Mouse (Mus musculus): ENCODE measurements around the gene Fam207a. TPM values are rescaled to one million over a fixed set of nuclear protein-coding genes. Genes with fewer than 3 reads are reported as not detected.

Fam207a gene
- polyA plus RNA-seq, 1 experiment from 2014 or later: 23.0 TPM

DNA sequence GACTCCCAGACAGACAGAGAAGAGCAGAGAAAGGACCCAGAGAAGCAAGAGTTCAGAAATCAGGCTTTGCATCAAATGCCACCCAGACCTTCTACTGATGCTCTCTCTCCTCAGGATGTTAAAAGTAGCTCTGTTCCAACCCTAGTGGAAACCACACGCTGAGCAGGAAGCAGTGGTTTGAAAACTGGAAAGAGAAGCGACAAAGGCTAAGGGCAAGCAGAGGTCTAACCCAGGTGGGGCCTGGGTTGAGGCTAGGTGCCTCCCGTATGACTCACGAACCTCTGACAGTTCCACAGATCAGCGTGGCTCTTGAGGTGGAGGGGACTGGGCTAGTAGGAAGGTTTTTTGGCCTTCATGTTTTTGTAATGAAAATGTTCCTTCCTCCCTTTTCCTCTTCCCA is 4.9 kb upstream of the Fam207a start:
- Histone ChIP-seq H3K9ac (ENCODE audit: low read length) (no peak overlapping the region), H3K4me1 (ENCODE audit: control insufficient read depth in 2 of 2, insufficient read depth in 2 of 2, low read length in 2 of 2) (peaks cover 11 to 12% of the 10 kb centered on the region in 2 experiments), H3K36me3 (ENCODE audit: control insufficient read depth, insufficient read depth, low read length) (no peaks in the 10 kb centered on the region), H3K27ac (replicated peaks in 1 of 2; ENCODE audit: control insufficient read depth in 1 of 2, insufficient read depth in 1 of 2, low read depth in 2 of 2, low read length in 2 of 2) (no peak overlapping the region), H3K9me3 (ENCODE audit: control insufficient read depth, low read length) (no peaks in the 10 kb centered on the region), H3K4me2 (ENCODE audit: low read length) (no peak overlapping the region), H3K27me3 (ENCODE audit: control insufficient read depth, insufficient read depth, low read length) (no peaks in the 10 kb centered on the region), H3K4me3 (ENCODE audit: control insufficient read depth in 1 of 2, insufficient read depth in 1 of 2, low read depth in 1 of 2, low read length in 2 of 2) (no peak overlapping the region)
- no peak for ATAC-seq (ENCODE audit: insufficient number of reproducible peaks, insufficient read depth, low FRiP score, low read depth)
- 82% methylated on average over 5 of the region's 5 CpGs for WGBS

DNA sequence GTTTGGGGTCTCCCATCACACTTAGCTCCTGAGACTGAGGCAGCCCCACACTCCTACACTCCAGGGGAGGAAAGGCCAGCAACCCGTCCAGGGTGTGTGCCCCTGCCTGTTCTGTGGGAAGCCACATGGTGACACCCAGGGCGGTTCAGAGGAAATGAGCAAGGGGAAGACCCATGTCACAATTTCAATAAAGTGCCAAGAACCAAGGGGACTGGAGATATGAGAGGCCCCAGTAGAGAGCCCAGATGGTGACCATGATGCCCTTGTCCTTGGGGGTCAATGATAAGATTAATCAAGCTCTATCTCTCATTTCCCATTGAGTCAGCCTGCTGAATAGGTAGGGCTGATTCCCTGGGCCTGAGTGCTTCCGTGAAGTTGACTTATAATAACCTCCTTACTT is 3.6 kb upstream of the Fam207a start:
- 63% methylated on average over 3 of the region's 3 CpGs for WGBS
- H3K27me3 ChIP-seq (ENCODE audit: control insufficient read depth, insufficient read depth, low read length): no peaks in the 10 kb centered on the region

GRCm38 (mm10) chr10:77517801-77518200 is 2.2 kb upstream of the Fam207a start:
- no peaks in the 10 kb centered on the region for H3K9me3 ChIP-seq (ENCODE audit: control insufficient read depth, low read length)
- H3K27me3 ChIP-seq (ENCODE audit: control insufficient read depth, insufficient read depth, low read length): no peaks in the 10 kb centered on the region
- no peak overlapping the region for H3K4me2 ChIP-seq (ENCODE audit: low read length)
- 83% methylated on average over 5 of the region's 5 CpGs for WGBS
- no peak overlapping the region for H3K27ac ChIP-seq (replicated peaks in 1 of 2; ENCODE audit: control insufficient read depth in 1 of 2, insufficient read depth in 1 of 2, low read depth in 2 of 2, low read length in 2 of 2)
- H3K9ac ChIP-seq (ENCODE audit: low read length): no peak overlapping the region
- no peak for ATAC-seq (ENCODE audit: insufficient number of reproducible peaks, insufficient read depth, low FRiP score, low read depth)
- peaks cover 14% of the 10 kb centered on the region for H3K36me3 ChIP-seq (ENCODE audit: control insufficient read depth, insufficient read depth, low read length)
- peaks cover 17 to 20% of the 10 kb centered on the region in 2 experiments for H3K4me1 ChIP-seq (ENCODE audit: control insufficient read depth in 2 of 2, insufficient read depth in 2 of 2, low read length in 2 of 2)
- no peak overlapping the region for H3K4me3 ChIP-seq (ENCODE audit: control insufficient read depth in 1 of 2, insufficient read depth in 1 of 2, low read depth in 1 of 2, low read length in 2 of 2)

More for the DNA sequence above, 3.6 kb upstream of the Fam207a start:
- H3K9ac ChIP-seq (ENCODE audit: low read length): no peak overlapping the region
- H3K4me1 ChIP-seq (ENCODE audit: control insufficient read depth in 2 of 2, insufficient read depth in 2 of 2, low read length in 2 of 2): peaks cover 17 to 23% of the 10 kb centered on the region in 2 experiments
- H3K4me3 ChIP-seq (ENCODE audit: control insufficient read depth in 1 of 2, insufficient read depth in 1 of 2, low read depth in 1 of 2, low read length in 2 of 2): no peak overlapping the region
- H3K27ac ChIP-seq (replicated peaks in 1 of 2; ENCODE audit: control insufficient read depth in 1 of 2, insufficient read depth in 1 of 2, low read depth in 2 of 2, low read length in 2 of 2): no peak overlapping the region
- H3K9me3 ChIP-seq (ENCODE audit: control insufficient read depth, low read length): no peaks in the 10 kb centered on the region
- H3K36me3 ChIP-seq (ENCODE audit: control insufficient read depth, insufficient read depth, low read length): peaks cover 3% of the 10 kb centered on the region
- no peak for ATAC-seq (ENCODE audit: insufficient number of reproducible peaks, insufficient read depth, low FRiP score, low read depth)
- no peak overlapping the region for H3K4me2 ChIP-seq (ENCODE audit: low read length)

GRCm38 (mm10) chr10:77517066-77517620 is 1.6 kb upstream of the Fam207a start:
- 18% methylated on average over 20 of the region's 20 CpGs for WGBS
- no peak for ATAC-seq (ENCODE audit: insufficient number of reproducible peaks, insufficient read depth, low FRiP score, low read depth)
- Histone ChIP-seq H3K9ac (ENCODE audit: low read length) (no peak overlapping the region), H3K4me3 (ENCODE audit: control insufficient read depth in 1 of 2, insufficient read depth in 1 of 2, low read depth in 1 of 2, low read length in 2 of 2) (no peak overlapping the region), H3K4me2 (ENCODE audit: low read length) (peak overlapping the region; percentile 91), H3K36me3 (ENCODE audit: control insufficient read depth, insufficient read depth, low read length) (peaks cover 20% of the 10 kb centered on the region), H3K9me3 (ENCODE audit: control insufficient read depth, low read length) (no peaks in the 10 kb centered on the region), H3K4me1 (ENCODE audit: control insufficient read depth in 2 of 2, insufficient read depth in 2 of 2, low read length in 2 of 2) (peaks cover 12 to 20% of the 10 kb centered on the region in 2 experiments), H3K27me3 (ENCODE audit: control insufficient read depth, insufficient read depth, low read length) (no peaks in the 10 kb centered on the region), H3K27ac (replicated peaks in 1 of 2; ENCODE audit: control insufficient read depth in 1 of 2, insufficient read depth in 1 of 2, low read depth in 2 of 2, low read length in 2 of 2) (no peak overlapping the region)

GRCm38 (mm10) chr10:77516379-77516951 is 880 bp upstream of the Fam207a start:
- Histone ChIP-seq H3K27me3 (ENCODE audit: control insufficient read depth, insufficient read depth, low read length) (no peaks in the 10 kb centered on the region), H3K4me1 (ENCODE audit: control insufficient read depth in 2 of 2, insufficient read depth in 2 of 2, low read length in 2 of 2) (peaks cover 11 to 20% of the 10 kb centered on the region in 2 experiments), H3K4me3 (ENCODE audit: control insufficient read depth in 1 of 2, insufficient read depth in 1 of 2, low read depth in 1 of 2, low read length in 2 of 2) (peak overlapping the region; percentile 74 to 94), H3K27ac (replicated peaks in 1 of 2; ENCODE audit: control insufficient read depth in 1 of 2, insufficient read depth in 1 of 2, low read depth in 2 of 2, low read length in 2 of 2) (peak overlapping the region in 1 of 2 experiments; percentile 82; a peak in 3 of 4 replicates), H3K36me3 (ENCODE audit: control insufficient read depth, insufficient read depth, low read length) (peaks cover 27% of the 10 kb centered on the region), H3K9me3 (ENCODE audit: control insufficient read depth, low read length) (no peaks in the 10 kb centered on the region), H3K9ac (ENCODE audit: low read length) (peak overlapping the region; percentile 94), H3K4me2 (ENCODE audit: low read length) (peak overlapping the region; percentile 91)
- 44% methylated on average over 14 of the region's 14 CpGs for WGBS
- ATAC-seq (ENCODE audit: insufficient number of reproducible peaks, insufficient read depth, low FRiP score, low read depth): no peak

DNA sequence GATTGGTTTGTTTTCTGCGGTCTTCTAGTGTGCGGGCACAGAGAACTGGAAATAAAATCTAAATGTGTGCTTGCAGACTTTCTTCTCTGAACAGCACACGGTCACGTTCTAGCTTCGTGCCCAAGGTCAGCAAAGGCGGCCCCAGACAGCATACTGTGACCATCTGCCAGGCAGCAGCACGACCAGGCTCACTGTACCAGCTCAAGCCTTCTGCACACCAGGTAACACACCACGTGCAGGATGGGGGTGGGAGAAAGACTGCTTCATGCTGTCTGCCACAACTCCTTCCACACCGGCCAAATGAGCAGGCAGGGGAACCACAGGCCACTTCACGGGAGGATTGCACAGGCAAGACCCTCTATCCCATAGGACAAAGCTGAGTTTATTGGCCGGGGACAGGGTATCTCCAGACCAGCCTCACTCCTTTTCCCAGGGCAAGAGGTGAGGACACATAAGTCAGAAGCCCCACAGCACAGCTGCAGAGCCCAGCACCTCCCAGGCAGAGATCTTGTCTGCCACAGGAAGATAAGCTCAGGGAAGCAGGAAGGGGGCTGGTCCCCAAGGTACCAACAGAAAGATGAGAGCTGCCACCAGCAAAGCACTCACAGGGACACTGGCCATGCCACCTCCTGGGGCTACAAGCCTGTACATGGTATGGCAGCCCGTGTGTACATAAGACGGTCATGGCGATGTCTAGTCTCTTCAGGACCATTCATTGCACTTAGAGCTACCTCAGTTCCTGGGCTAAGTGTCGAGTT is 5.2 kb downstream of the Fam207a start:
- Histone ChIP-seq H3K9ac (ENCODE audit: low read length) (no peak overlapping the region), H3K27me3 (ENCODE audit: control insufficient read depth, insufficient read depth, low read length) (no peaks in the 10 kb centered on the region), H3K4me2 (ENCODE audit: low read length) (no peak overlapping the region), H3K27ac (replicated peaks in 1 of 2; ENCODE audit: control insufficient read depth in 1 of 2, insufficient read depth in 1 of 2, low read depth in 2 of 2, low read length in 2 of 2) (no peak overlapping the region), H3K4me1 (ENCODE audit: control insufficient read depth in 2 of 2, insufficient read depth in 2 of 2, low read length in 2 of 2) (peaks cover 8 to 20% of the 10 kb centered on the region in 2 experiments), H3K4me3 (ENCODE audit: control insufficient read depth in 1 of 2, insufficient read depth in 1 of 2, low read depth in 1 of 2, low read length in 2 of 2) (no peak overlapping the region), H3K36me3 (ENCODE audit: control insufficient read depth, insufficient read depth, low read length) (peaks cover 80% of the 10 kb centered on the region), H3K9me3 (ENCODE audit: control insufficient read depth, low read length) (no peaks in the 10 kb centered on the region)
- ATAC-seq (ENCODE audit: insufficient number of reproducible peaks, insufficient read depth, low FRiP score, low read depth): no peak
- 82% methylated on average over 15 of the region's 15 CpGs for WGBS

- H3K27ac ChIP-seq (replicated peaks in 1 of 2; ENCODE audit: control insufficient read depth in 1 of 2, insufficient read depth in 1 of 2, low read depth in 2 of 2, low read length in 2 of 2): no peak overlapping the region
- H3K36me3 ChIP-seq (ENCODE audit: control insufficient read depth, insufficient read depth, low read length): peaks cover 88% of the 10 kb centered on the region
- H3K4me3 ChIP-seq (ENCODE audit: control insufficient read depth in 1 of 2, insufficient read depth in 1 of 2, low read depth in 1 of 2, low read length in 2 of 2): no peak overlapping the region
- H3K9me3 ChIP-seq (ENCODE audit: control insufficient read depth, low read length): no peaks in the 10 kb centered on the region
- H3K9ac ChIP-seq (ENCODE audit: low read length): peak overlapping the region; percentile 38; the same call in 1 of the 2 replicates
- H3K27me3 ChIP-seq (ENCODE audit: control insufficient read depth, insufficient read depth, low read length): no peaks in the 10 kb centered on the region
- 56% methylated on average over 12 of the region's 12 CpGs for WGBS
- no peak overlapping the region for H3K4me2 ChIP-seq (ENCODE audit: low read length)
- peak; percentile 62 for ATAC-seq (ENCODE audit: insufficient number of reproducible peaks, insufficient read depth, low FRiP score, low read depth)
- peaks cover 2 to 12% of the 10 kb centered on the region in 2 experiments for H3K4me1 ChIP-seq (ENCODE audit: control insufficient read depth in 2 of 2, insufficient read depth in 2 of 2, low read length in 2 of 2)
Observed at GRCm38 (mm10) chr10:77509403-77510187, 6.0 kb downstream of the Fam207a start.
